Mouse (Mus musculus) activated CD4-positive, CD25-positive, alpha-beta regulatory T cell, adult 9 weeks (primary cell): ENCODE data around the gene Ccdc155. TPM values are rescaled to one million over a fixed set of nuclear protein-coding genes. Genes with fewer than 3 reads are reported as not detected.

Source experiments
- polyA plus RNA-seq: library from polyadenylated mRNA; unstranded; fragments of 100-300 nt; shearing (Covaris generic); gene quantifications from one replicate; pipeline ENCODE4 v1.2.1, GENCODE M21; 2017

The Ccdc155 gene
- polyA plus RNA-seq, result 0.12 TPM

DNA sequence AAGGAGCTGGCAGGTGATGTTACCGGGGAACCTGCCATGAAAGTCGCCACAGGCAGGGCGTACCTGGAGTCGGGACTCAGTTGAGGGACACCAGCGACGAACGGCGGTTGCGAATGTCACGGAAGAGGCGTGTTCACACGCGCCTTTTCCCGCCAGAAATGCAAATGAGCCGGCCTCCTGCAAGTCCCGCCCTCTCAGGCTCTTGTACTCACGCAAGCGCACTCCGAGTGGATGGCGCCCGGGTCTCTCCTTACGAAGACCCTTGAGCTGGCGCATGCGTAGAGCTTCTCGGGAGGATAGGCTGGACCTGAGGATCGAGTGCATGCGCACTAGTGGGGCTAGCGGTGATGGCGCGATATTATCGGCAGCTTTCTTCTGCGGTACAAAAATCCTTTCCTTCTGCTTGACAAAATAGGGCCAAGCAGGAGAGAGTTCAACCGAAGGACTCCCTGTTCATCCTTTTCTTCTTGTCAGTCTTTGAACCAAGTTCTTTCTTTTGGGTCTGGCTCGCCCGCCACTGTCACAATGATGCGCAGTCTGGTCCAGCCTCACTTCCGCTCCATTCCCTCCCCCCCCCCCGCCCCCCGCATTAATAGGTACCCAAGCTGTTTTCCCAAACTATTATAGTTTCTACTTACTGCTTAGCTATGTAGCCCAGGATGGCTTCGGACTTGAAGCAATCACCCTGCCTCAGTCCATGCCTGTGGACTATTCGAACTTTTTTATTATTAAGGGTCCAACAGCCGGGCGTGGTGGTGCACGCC lies at the start of gene Ccdc155:
TSS of gene Ccdc155 (minus strand) at position 513 of the 764 bp plus-strand sequence.

DNA sequence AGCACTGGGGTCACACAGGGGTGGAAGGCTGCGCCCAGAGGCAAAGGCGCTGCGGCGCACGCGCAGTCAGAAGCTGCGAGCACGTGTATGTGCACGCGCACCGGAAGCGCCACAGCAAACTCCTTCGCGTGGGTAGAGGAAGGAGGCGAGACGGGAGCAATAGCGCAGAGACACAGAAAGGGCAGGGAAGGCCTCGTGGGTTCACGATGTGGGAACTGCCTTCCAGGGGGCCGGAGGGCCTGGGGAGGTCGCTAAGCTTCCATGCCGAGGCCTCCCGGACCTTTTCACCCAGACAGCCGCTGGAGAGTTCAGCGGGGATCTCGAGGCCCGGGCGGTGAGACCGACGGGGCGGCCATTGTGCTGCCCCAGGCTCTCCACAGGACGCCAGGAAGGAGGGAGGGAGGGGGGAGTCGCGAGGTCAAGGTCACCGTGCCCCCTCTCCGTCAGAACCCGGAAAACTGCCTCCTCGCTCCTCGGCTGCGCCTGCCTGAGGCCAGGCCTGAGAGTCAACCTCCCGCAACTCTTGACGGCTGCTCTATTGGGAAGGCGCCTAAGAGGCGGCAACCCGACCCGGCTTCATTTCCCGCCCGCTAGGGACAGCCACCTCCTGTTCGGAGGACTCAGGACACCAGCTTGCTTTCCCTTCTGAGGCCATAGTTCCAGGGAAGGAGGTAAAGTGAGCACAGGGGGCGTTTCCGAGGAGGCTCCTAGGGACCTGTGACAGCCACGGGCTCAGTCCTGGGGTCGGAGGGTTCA lies 36.1 kb upstream of the Ccdc155 start, which contains the start of gene Slc6a16:
TSS of gene Slc6a16 (plus strand) at position 453 of the 756 bp plus-strand sequence.

DNA sequence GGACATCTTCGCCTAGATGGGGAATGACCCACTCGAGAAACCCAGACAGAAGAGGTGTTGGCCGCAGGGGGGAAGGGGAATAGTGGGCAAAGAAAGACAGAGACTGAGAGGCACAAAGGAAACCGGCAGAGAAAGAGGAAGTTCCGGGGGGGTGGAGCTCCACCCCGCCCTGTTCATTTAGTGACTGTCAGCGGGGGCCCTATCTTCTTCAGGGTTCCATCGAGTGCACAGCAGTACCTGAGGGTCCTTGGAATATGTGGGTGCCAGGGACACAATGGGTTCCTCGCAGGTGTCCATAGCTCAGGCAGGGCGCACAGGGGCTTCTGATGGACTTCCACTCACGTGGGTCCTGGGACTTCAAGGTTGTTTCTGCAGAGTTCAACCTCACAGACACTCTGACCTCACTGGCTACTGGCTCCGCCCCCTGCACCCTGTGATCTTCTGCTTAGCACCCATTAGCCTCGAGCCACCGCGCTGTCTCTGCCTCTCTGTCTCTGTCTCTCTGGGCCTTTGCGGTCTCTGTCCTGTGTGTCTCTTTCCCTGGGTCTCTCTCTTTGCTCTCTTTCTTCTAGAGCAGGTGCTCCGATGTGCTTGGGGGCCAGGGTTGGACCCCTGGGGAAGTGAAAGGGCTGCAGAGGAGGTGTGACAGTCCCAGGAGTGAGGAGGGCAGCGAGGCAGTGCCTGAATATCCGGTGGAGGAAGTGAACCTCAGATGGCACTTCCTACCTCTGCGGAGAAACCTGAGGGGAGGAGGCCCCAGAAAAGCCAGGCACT lies 34.2 kb upstream of the Ccdc155 start, which contains the start of gene Cd37:
TSS of gene Cd37 (minus strand) at position 393 of the 774 bp plus-strand sequence.

DNA sequence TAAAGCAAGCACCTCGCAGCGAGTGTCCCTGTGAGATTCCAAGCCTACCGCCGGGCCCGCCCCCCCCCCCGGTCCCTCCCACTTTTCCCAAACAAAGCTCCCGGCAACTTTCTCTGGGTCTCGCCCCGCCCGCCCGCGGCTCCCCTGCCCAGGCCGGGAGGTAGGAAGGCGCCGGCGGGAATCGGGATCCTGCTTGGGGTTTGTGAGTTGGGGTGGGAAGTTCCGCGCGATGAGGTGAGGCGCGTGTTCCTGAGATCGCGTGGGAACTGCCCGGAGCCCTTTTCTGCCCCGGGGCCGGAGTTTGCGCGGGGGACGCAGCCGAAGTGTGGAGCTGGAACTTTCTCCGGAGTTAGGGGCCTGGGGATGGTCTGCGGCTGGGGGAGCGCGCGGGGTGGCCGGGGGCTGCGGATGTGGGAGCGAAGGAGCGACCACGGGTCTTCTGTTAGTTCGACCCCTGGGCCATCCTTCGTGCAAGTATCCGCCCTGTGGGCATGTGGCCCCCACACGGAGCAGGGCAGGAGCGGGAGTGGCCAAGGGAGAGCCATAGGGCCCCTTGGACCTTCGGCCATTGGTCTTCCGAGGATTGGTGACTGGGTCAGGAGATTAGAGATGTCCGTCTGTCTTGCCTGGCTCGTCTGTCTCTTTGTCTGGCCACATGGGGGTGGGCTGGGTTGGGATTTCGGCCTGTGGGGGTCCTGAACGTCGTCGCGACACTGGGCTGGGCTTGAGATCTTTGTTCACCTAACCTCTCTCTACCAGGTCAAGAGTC lies 11.2 kb upstream of the Ccdc155 start, which contains the start of gene Tead2:
TSS of gene Tead2 (plus strand) at position 81 of the 769 bp plus-strand sequence.

DNA sequence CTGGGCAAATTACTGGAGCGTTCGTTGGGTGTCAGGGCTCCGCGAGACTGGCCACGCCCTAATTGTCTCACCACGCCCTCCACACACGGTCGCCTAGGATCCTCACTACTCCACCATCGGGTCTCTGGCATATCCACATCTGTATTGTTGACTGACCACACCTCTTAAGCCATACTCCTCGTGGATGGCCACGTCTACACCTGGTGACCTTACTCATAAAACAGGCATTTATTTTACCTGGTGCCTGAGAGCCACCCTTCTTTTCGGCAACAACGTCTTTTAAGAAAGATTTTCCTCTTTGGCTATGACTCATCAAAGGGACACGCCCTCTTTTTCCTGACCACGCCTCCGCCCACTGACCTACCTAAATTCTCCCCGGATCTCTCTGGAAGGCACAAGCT lies 7.2 kb upstream of the Ccdc155 start, which contains the start of gene Dkkl1:
TSS of gene Dkkl1 (minus strand) at position 297 of the 401 bp plus-strand sequence.

DNA sequence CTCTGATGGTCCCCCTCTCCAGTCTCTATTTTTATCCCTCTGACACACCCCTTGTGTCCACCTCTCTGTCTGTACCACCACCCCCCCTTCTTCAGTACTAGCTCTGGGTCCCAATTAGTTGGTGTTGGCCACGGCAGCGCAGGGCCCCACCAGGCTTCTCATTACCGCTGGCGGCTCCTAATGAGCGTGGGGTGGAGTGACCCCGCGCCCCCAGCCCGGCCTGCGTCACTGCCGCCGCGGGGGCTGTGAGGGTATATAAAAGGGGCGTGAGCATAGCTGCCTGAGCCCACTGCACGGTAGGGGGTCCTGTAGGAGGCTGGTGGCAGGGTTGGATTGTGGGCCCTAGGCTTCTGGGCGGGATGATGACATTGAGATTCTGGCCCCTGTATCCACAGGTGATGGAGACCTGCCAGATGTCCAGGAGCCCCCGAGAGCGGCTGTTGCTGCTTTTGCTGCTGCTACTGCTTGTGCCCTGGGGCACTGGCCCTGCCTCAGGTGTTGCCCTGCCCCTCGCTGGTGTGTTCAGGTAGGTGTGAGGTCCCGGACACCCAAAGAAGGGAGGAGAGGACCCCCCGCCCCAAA lies 23.7 kb downstream of the Ccdc155 start, which contains the start of gene Pth2:
TSS of gene Pth2 (plus strand) at position 100 of the 582 bp plus-strand sequence.

DNA sequence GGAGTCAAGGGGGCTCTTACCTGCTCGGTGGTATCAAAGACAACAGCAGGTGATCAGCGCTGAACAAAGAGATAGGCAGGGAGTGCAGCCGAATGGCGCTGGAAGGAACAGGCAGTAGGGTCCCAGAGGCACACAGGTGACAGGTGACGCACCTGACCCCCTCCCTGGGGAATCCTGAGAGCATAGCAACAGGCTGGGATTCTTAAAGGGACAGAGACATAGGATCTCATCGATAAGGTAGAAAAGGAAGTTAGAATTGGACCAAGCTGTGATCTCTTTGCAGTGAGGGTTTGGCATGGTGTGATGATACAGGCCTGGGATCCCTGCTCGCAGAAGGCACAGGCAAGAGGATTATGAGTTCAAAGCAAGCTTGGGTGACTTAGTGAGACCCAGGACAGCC lies 25.2 kb downstream of the Ccdc155 start, which contains the start of gene Gfy:
TSS of gene Gfy (minus strand) at position 101 of the 400 bp plus-strand sequence.

DNA sequence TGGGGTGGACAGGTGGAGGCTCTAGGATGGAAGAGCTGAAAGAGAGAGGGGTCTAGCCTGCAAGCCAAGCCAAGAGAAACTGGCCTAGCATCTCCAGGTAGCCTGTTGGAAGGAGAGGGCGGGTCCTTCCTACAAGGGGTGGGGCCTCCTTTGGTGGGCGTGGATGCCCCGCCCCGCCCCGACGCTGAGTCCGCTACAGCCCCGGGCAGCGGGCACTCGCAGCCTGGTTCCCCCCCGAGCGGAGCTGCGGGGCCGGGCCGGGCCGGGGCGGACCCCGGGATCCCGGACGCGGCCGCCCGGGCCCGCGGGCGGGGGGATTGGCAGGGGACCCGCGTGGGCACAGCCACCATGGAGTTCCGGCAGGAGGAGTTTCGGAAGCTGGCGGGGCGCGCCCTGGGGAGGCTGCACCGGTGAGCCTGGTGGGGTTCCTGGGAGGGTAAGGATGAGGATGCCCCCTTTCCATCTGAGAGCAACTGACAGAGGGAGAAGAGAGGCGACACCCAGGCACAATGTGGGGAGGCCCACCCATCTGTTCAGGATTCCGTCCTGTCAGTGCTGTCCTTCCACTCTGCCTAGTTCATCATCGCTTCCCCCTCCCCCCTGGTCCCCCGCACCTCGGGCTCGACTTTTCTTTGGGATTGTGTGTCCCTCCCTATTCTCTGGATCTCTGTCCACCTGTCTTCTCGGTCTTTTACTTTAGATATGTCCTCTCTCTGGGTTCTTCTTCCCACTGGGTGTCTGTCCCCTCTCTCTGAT lies 40.8 kb downstream of the Ccdc155 start, which contains the start of gene Slc17a7:
TSS of gene Slc17a7 (plus strand) at position 215 of the 756 bp plus-strand sequence.

DNA sequence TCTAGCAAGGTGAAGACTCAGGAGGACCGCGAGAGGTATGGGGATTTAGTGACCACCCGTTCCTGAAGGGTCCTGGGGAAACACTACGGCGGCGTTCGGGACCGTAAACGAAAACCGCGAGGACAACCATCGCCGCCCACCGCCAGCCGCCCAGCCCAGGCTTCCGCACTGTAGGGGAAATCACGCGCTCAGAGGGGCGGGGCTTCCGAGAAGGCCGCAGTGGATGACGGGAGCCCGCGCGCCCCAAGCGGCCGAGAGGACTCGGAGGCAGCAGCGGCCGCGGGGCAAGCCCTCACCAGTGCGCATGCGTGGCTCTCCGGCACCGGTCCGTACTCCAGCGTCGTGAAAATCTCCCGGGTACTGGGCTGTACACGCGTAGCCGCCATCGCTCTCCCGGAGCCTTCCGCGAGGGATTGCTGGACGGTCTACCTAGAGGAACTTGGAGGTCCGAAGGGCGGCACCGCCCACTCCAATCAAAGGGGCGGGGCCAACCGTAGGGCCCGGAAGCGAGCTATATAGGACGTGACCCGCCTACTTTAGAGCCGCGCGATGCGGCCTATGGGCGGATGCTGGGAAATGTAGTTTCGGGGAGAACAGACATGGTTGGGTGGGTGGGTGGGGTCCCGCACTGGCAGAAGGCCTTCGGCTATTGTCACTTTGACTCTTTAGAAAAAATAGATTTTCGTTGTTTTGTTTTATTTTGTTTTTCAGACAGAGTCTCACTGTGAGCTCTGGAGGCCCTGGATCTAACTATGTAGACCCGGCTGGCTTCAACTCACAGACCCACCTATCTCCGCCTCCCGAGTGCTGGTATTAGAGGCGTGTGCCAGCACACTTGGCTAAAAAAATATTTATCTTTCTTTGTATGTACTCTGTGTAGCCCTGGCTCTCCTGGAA lies 50.3 kb downstream of the Ccdc155 start, which contains the start of the genes Pih1d1 and Aldh16a1:
TSS of gene Pih1d1 (plus strand) at position 208 of the 897 bp plus-strand sequence.
TSS of gene Aldh16a1 (minus strand) at position 489 of the 897 bp plus-strand sequence.

DNA sequence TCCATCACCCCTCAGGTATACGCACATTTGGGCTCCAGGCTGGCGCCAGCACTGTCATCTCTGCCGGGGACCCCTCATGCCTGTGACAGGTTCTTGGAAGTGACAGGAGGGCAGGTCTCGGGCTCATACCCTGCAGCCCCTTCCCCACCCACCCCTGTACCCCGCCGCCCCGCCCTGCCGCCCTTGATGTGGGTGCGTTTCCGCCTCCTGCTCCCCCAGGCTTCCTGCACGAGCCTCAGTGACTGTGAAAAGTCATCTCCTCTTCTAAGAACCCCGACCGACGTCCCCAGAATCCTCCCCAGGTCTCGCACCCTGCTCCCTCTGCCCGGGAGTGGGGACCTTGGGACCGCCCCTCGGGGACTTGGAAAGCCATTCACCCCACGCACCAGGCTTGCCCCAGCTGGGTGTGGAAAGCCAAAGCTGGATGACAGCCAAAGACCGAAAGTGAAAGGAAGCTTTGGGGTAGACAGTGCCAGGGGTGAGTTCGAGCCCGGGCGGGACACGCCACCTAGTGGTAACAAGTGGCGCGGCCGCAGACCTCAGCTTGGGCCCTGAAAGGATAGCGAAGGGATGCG lies 68.6 kb downstream of the Ccdc155 start, which contains the start of the genes Gm45713 and Flt3l:
TSS of gene Gm45713 (minus strand) at position 239 of the 575 bp plus-strand sequence.
TSS of gene Flt3l (minus strand) at position 440 of the 575 bp plus-strand sequence.

Other genes with a start within 250 kb of the Ccdc155 start
- 0.42 TPM for gene Cpt1c, start 230.0 kb downstream of the Ccdc155 start, polyA plus RNA-seq
- gene Prmt1, start 218.3 kb downstream of the Ccdc155 start, polyA plus RNA-seq, result 182 TPM
- 257 TPM for gene Irf3, start 207.2 kb downstream of the Ccdc155 start, polyA plus RNA-seq
- 32.8 TPM for gene Bcl2l12, start 206.2 kb downstream of the Ccdc155 start, polyA plus RNA-seq
- gene Scaf1, start 188.5 kb downstream of the Ccdc155 start, polyA plus RNA-seq, result 30.0 TPM
- 8.7 TPM for gene Rras, start 186.9 kb downstream of the Ccdc155 start, polyA plus RNA-seq
- gene Prr12, start 152.0 kb downstream of the Ccdc155 start, polyA plus RNA-seq, result 4.7 TPM
- gene Nosip, start 142.5 kb downstream of the Ccdc155 start, polyA plus RNA-seq, result 126 TPM
- 3.9 TPM for gene Prrg2, start 142.2 kb downstream of the Ccdc155 start, polyA plus RNA-seq
- gene Rcn3, start 112.7 kb downstream of the Ccdc155 start, polyA plus RNA-seq, result 124 TPM
- 6.3 TPM for gene Fcgrt, start 101.0 kb downstream of the Ccdc155 start, polyA plus RNA-seq
- gene Rps11, start 80.5 kb downstream of the Ccdc155 start, polyA plus RNA-seq, result 3,104 TPM
- gene Rpl13a, start 76.1 kb downstream of the Ccdc155 start, polyA plus RNA-seq, result 2,649 TPM
- gene Gm45713, start 68.7 kb downstream of the Ccdc155 start, polyA plus RNA-seq, result not detected
- 220 TPM for gene Flt3l, start 68.5 kb downstream of the Ccdc155 start, polyA plus RNA-seq
- gene Pih1d1, start 50.6 kb downstream of the Ccdc155 start, polyA plus RNA-seq, result 55.1 TPM
- 64.8 TPM for gene Aldh16a1, start 50.3 kb downstream of the Ccdc155 start, polyA plus RNA-seq
- not detected for gene Slc17a7, start 40.9 kb downstream of the Ccdc155 start, polyA plus RNA-seq
- not detected for gene Gfy, start 25.3 kb downstream of the Ccdc155 start, polyA plus RNA-seq
- not detected for gene Pth2, start 23.9 kb downstream of the Ccdc155 start, polyA plus RNA-seq
- gene Dkkl1, start 7.3 kb upstream of the Ccdc155 start, polyA plus RNA-seq, result 16.3 TPM
- gene Tead2, start 10.9 kb upstream of the Ccdc155 start, polyA plus RNA-seq, result 3.0 TPM
- 641 TPM for gene Cd37, start 34.2 kb upstream of the Ccdc155 start, polyA plus RNA-seq
- not detected for gene Slc6a16, start 36.2 kb upstream of the Ccdc155 start, polyA plus RNA-seq
- gene Slc6a21, start 72.6 kb upstream of the Ccdc155 start, polyA plus RNA-seq, result not detected
- 11.7 TPM for gene Trpm4, start 128.9 kb upstream of the Ccdc155 start, polyA plus RNA-seq
- not detected for gene Hrc, start 130.4 kb upstream of the Ccdc155 start, polyA plus RNA-seq
- 0.12 TPM for gene Ppfia3, start 162.1 kb upstream of the Ccdc155 start, polyA plus RNA-seq
- gene Lin7b, start 165.7 kb upstream of the Ccdc155 start, polyA plus RNA-seq, result 0.89 TPM
- 263 TPM for gene Snrnp70, start 190.8 kb upstream of the Ccdc155 start, polyA plus RNA-seq
- not detected for gene Kcna7, start 200.8 kb upstream of the Ccdc155 start, polyA plus RNA-seq
- 0.92 TPM for gene Ntf5, start 208.8 kb upstream of the Ccdc155 start, polyA plus RNA-seq
- gene Lhb, start 215.9 kb upstream of the Ccdc155 start, polyA plus RNA-seq, result not detected
- gene Gys1, start 230.0 kb upstream of the Ccdc155 start, polyA plus RNA-seq, result 19.6 TPM
- 67.2 TPM for gene Ruvbl2, start 233.2 kb upstream of the Ccdc155 start, polyA plus RNA-seq